Mouse (Mus musculus) gastrocnemius, adult 18-20 months (tissue): ENCODE measurements around the gene Pcx. TPM values are rescaled to one million over a fixed set of nuclear protein-coding genes. Genes with fewer than 3 reads are reported as not detected.
"Not testable (repeated sequence)": the region's sequence is repeated elsewhere in the genome, so short reads cannot be mapped to it uniquely, and the experiment has no call there.

Experiments used
- DNase-seq: peaks from one replicate; pipeline ENCODE4 v3.0.0; 2021; ENCODE audit warnings: low spot score
- total RNA-seq, 2 experiments: library from RNA; stranded (reverse); gene quantifications; 2 replicates each; pipeline ENCODE4 v1.2.3; 2021

The Pcx gene
- total RNA-seq, 2 experiments from 2014 or later = 57.4 to 111 TPM

GRCm38 (mm10) chr19:4583856-4584255 is 73.6 kb downstream of the Pcx start:
- DNase-seq = no peak

DNA sequence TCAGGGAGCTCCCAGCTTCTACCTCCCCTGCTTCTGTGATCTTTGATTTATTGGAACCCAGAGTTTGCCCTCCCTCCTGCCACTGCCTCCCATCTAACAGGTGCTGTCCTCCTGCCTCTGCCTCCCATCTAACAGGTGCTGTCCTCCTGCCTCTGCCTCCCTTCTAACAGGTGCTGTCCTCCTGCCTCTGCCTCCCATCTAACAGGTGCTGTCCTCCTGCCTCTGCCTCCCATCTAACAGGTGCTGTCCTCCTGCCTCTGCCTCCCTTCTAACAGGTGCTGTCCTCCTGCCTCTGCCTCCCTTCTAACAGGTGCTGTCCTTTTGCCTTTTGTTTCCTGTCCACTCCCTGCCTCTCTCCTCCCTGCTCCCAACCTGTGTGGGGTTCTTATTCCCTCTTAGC is 76.5 kb downstream of the Pcx start:
- not testable (repeated sequence) for DNase-seq

DNA sequence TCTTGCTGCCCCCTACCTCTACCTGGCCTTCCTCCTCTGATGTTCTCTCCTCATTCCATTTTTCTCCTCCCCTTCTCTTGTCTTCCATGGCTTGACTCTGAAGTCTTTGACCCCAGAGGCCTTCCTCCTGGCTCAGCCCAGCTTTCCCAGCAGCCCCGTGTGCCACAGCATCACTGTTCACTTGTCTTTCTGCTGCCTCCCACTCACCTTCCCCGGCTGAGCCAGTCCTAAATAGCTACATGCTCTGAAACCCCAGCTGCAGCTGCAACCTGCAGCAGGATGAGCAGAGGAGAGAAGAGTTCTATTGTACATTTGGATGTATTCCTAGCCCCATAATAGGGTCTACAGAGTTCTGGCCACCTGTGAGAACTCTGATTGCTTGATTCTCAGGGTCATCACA is 77.2 kb downstream of the Pcx start:
- DNase-seq = no peak

- DNase-seq = no peak
Observed at GRCm38 (mm10) chr19:4588430-4588829, 78.2 kb downstream of the Pcx start.

DNA sequence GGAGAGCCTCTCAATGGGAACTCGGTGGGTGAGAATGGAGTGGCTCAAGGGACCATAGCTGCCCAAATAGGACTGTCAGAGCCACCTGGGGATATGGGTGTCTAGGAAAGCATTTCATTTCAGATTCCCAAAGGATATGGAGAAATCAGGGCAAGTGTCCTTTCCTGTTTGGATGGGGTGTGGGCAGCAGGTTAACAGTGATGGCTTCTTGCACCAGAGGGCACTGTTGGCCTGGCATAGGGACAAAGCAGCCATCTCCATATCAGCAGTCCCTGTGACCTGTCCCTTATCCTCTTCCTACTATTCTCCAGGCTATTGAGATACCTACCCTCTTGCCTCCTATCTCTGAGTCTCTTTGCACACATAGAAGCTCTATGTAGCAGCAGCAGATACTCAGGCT is 78.8 kb downstream of the Pcx start:
- no peak for DNase-seq

GRCm38 (mm10) chr19:4590025-4590424 is 79.8 kb downstream of the Pcx start:
- no peak for DNase-seq

DNA sequence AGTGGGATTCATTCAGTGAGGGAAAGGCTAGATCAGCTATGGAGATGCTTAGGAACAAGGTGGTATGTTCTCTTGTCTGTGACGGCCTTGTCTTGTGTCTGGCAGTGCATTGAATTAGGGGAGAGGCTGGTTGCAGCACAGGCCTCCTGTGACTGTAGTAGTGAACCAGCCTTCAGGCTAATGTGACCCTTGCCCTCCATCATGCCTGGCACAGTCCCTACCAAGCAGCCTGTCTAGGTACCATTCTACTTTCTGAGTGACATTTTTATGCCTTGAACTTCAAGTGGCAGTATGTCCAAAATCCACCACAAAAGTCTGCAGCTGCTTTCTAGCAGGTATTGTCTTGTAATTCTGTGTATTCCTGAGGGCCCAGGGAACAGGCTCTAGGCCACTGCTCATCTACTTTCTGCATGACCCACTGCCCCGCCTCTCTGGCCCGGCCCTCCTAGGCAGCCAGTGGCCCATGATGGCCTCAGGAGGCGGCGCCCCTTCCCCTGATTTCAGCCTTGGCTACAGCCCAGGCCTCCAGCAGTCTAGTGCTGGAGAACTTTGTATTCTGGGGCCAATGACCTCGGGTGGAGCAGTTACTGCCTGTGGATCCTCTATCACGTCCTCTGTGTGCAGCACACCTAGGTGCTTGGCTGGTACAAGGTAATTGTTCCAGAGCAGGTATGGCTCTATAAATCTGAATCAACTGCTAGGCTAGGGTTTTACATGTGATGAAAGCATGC is 83.7 kb downstream of the Pcx start:
- no peak for DNase-seq

DNA sequence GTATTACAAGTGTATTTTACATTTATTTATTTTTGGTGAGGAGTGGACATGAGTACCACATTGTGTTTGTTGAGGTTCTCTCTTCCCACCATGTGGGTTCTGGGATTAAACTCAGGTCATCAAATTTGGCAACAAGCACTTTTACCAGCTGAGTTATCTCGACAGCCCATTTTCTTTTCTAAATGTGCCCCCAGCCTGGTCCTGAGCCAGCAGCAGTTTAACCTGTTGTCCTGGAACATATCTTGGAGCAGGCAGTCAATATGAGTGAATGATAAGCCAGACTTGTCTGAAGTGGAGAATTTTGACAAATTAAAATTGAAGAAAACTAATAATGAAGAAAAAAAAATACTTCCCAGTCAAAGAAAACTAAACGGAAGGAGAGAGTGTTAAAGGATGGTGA is 85.8 kb downstream of the Pcx start:
- DNase-seq = no peak

DNA sequence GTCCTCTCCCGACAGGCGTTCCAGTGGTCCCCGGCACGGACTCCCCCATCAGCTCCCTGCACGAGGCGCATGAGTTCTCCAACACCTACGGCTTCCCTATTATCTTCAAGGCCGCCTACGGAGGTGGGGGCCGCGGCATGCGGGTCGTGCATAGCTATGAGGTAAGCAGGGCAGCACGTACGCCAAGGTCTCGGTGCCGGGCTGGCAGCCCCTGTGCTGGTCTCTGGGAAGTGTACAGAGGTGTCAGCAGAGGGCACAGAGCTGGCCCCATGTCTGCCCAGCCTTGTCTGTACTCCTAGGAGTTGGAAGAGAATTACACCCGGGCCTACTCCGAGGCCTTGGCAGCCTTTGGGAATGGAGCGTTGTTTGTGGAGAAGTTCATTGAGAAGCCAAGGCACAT is 92.2 kb downstream of the Pcx start:
- DNase-seq = no peak

DNA sequence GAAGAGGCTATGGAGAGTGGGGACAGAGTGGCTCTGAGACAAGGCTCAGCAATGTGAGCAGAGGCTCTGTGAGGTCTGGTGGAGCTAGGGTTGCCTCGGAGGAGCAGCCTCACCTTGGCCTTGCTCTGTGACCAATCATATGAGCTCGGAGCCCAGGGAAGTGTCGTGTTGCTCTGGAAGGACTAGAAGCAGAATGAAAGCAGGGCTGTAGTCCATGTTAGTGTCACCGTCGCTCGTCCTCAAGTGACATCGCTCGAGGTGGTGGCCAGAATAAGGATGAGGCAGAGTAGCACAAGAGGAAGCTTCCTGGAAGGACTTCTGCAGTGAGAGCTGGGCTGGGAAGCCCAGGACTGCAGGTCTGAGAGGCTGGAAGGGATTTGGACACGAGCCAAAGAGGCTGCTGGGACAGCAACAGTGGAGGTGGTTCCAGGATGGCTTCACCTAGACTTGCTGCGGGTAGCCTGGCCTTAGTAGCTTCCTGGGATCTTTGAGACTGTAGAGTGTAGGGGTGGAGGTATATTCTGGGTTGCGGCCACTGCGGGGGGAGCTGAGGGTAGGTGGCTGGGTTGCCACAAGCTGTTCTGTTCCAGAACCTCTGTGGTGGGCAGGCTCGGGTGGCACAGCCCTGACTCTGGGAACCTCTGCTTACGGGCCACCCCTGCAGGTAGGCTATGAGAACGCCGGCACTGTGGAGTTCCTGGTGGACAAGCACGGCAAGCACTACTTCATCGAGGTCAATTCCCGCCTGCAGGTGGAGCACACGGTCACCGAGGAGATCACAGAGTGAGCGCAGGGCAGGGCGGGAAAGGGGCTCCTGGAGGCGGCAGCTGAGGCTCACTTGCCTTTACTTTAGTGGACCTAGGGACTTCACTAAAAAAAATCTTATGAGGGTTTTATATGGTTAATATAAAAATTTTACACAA is 93.8 kb downstream of the Pcx start:
- DNase-seq = no peak

- no peak for DNase-seq
Observed at GRCm38 (mm10) chr19:4605654-4606053, 95.4 kb downstream of the Pcx start.

GRCm38 (mm10) chr19:4607406-4607805 is 97.1 kb downstream of the Pcx start:
- DNase-seq = no peak

DNA sequence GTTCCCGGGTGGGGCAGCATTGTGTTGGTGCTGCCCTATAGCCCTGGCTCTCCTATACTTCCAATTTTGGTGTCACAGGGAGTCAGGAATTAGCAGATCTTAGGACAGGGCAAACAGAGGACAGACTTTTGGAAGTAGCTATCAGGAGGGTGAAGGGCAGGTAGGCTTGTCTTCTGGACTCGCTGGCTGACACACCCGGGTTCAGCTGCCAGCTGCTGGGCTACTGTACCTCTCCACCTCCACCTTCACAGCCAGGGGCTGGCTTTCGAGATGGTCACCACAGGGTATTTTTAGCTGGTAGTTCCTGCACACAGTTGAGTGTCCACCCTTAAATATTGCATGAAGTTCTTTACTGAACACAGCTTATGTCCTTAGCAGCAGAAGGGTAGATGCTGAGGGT is 98.2 kb downstream of the Pcx start:
- DNase-seq = no peak

- DNase-seq = peak; percentile 71
Observed at GRCm38 (mm10) chr19:4610109-4610508, 99.8 kb downstream of the Pcx start.

GRCm38 (mm10) chr19:4612181-4612961 is 102.1 kb downstream of the Pcx start:
- no peak for DNase-seq

GRCm38 (mm10) chr19:4613464-4614304 is 103.4 kb downstream of the Pcx start:
- no peak for DNase-seq

DNA sequence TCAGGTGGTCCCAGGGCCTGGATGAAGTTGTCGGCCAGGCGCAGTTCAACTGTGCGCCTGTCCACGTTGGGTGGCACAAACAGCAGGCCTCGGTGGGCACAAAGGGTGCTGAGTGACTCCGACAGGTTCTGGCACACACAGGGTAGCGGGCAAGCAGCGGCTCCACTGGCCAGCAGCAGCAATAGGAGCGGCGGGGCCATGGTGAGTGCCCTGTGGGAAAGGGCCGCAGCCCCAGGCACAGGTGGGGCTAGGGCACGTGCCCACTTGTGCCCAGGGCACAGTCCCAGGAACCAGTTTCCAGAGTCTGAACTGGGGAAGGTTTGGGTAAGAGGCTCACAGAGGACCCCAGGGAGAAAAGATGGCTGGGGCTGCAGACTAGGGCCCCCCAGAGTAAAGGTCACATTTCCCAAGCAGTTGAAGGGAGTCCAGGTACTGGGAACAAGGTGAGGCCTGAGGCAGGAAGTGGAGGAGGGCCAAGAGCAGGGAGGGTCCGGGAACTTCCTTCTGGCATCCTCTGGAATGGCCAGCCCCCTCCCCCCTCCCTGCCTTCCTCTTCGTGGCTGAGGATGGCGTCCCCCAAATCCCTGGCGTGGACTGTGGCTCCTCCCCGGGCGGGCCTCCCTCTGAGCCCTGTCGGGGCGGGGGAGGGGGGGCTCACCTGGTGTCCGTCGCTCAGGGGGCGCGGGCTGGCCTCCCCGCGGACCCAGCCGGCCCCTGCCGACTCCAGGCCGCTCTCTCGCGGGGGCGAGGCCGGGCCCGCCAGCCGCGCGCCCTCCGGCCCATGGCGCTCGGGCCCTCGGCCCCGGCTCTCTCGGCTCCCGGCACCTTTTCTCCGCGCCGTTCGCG is 104.3 kb downstream of the Pcx start:
- no peak for DNase-seq

GRCm38 (mm10) chr19:4615151-4616093 is 105.2 kb downstream of the Pcx start, which contains the start of gene Lrfn4:
Lrfn4 (minus strand) TSS chr19:4615667.
- peak; percentile 72 for DNase-seq

DNA sequence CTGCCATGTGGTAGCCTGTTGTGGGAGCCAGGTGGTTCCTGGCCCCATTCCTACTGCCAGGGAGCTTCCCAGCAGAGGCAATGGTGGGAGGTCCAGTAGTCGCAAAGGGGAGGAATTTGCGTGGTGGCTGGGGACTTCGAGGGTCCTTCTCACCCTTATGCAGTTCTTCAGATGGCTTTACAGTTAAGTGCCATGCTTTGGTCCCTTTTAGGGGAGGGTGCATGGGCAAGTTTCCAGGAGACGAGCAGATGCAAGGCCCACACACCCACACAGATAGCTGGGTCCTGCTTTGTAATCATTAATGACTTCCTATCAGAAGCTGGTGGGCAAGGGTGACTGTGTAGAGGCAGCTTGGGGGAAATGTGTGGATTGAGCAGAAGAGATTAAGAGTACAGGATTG is 106.3 kb downstream of the Pcx start:
- no peak for DNase-seq
